Mouse (Mus musculus) lung, postnatal 0 days (tissue): ENCODE measurements around the gene Nsun4. TPM values are rescaled to one million over a fixed set of nuclear protein-coding genes. Genes with fewer than 3 reads are reported as not detected.
A peak's percentile ranks its signal among the peaks of the same experiment; 100 is the strongest.

ENCODE experiments used
- ATAC-seq: fragments of 200-750 bp; cut with Nextera tagmentation; 2 replicates; pipeline ENCODE4 v1.8.0; 2017; ENCODE audit warnings: moderate library complexity
- DNase-seq: peaks from one replicate; pipeline ENCODE4 v3.0.0-alpha.2; 2016; ENCODE audit warnings: low spot score
- H3K27ac ChIP-seq: fragments of 300-500 bp; sonication (generic); 2 replicates; pipeline ENCODE4 v1.5.1; 2014; ENCODE audit warnings: antibody characterized with exemption, mild to moderate bottlenecking, low read length, mixed read lengths
- H3K27me3 ChIP-seq: fragments of 300-500 bp; sonication (generic); replicated peaks from 2 replicates; pipeline ENCODE4 v1.6.1; 2014; ENCODE audit warnings: low read length, mixed read lengths; ENCODE audit not compliant: insufficient read depth
- H3K36me3 ChIP-seq: fragments of 300-500 bp; sonication (generic); 2 replicates; pipeline ENCODE4 v1.6.1; 2014; ENCODE audit warnings: low read length, mixed read lengths; ENCODE audit not compliant: insufficient read depth
- H3K4me1 ChIP-seq: fragments of 300-500 bp; sonication (generic); 2 replicates; pipeline ENCODE4 v1.6.1; 2014; ENCODE audit warnings: antibody characterized with exemption, low read depth, low read length, mixed read lengths; ENCODE audit not compliant: insufficient read depth
- H3K4me2 ChIP-seq: fragments of 300-500 bp; sonication (generic); replicated peaks from 2 replicates; pipeline ENCODE4 v1.6.1; 2014; ENCODE audit warnings: low read depth, mild to moderate bottlenecking, low read length, moderate library complexity, mixed read lengths
- H3K4me3 ChIP-seq: fragments of 300-500 bp; sonication (generic); 2 replicates; pipeline ENCODE4 v1.5.1; 2014; ENCODE audit warnings: low read depth, low read length
- H3K9ac ChIP-seq: fragments of 300-500 bp; sonication (generic); replicated peaks from 2 replicates; pipeline ENCODE4 v1.6.1; 2014; ENCODE audit warnings: low read depth, mild to moderate bottlenecking
- H3K9me3 ChIP-seq: fragments of 300-500 bp; sonication (generic); 2 replicates; pipeline ENCODE4 v1.6.1; 2016; ENCODE audit warnings: low read length, mixed read lengths
- CTCF ChIP-seq: IDR thresholded peaks from 2 replicates; pipeline ENCODE4 v1.5.1; 2016; ENCODE audit warnings: antibody characterized with exemption, mild to moderate bottlenecking
- EP300 ChIP-seq: IDR thresholded peaks from 2 replicates; pipeline ENCODE4 v1.6.1; 2016; ENCODE audit warnings: antibody characterized with exemption, mild to moderate bottlenecking, control low read depth
- WGBS: fragments of 180-500 bp; shearing (Covaris S2); extraction: QIAGEN DNeasy Blood & Tissue Kit; methylation state at CpG from one replicate; pipeline ENCODE4 v1.1.7; 2014; 5-methylcytosine and 5-hydroxymethylcytosine counted together
- polyA plus RNA-seq: library from polyadenylated mRNA; unstranded; fragments of >200 nt; fragmentation: Nextera tagmentation; extraction: Ambion mirVana; gene quantifications from 2 replicates; pipeline ENCODE4 v1.2.1, GENCODE M21; 2015

Gene Nsun4
- polyA plus RNA-seq, 1 experiment from 2014 or later, result 37.9 TPM

DNA sequence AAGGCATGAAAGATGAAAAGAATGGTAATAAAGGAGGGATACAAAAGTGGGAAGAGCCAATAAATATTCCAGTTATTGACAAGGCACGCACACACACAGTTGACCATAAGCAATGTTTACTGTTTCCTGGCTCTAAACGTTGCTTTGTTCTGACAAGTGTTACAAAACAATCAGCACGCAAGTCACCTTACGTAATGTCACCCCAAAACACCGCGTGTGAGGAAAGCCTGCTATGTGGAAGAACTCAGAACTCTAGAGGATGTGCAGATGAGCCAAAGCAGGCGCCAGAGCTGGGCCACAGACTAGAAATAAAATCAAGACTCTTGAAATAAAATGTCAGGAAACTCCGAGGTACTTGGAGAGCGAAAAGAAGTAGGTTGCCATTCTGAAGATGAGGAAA lies 20.8 kb downstream of the Nsun4 start:
- TF ChIP-seq EP300, result no peak
- TF ChIP-seq CTCF, result no peak
- no peak for DNase-seq
- H3K4me3 ChIP-seq, result no peak overlapping the region
- H3K9me3 ChIP-seq, result no peaks in the 10 kb centered on the region
- 82% methylated on average over 9 of the region's 9 CpGs for WGBS
- H3K4me1 ChIP-seq, result no peaks in the 10 kb centered on the region
- no peak overlapping the region for H3K4me2 ChIP-seq
- no peak for ATAC-seq
- no peaks in the 10 kb centered on the region for H3K27me3 ChIP-seq
- no peak overlapping the region for H3K27ac ChIP-seq
- no peak overlapping the region for H3K9ac ChIP-seq
- H3K36me3 ChIP-seq, result peaks cover 20% of the 10 kb centered on the region; the same call in 1 of the 2 replicates

DNA sequence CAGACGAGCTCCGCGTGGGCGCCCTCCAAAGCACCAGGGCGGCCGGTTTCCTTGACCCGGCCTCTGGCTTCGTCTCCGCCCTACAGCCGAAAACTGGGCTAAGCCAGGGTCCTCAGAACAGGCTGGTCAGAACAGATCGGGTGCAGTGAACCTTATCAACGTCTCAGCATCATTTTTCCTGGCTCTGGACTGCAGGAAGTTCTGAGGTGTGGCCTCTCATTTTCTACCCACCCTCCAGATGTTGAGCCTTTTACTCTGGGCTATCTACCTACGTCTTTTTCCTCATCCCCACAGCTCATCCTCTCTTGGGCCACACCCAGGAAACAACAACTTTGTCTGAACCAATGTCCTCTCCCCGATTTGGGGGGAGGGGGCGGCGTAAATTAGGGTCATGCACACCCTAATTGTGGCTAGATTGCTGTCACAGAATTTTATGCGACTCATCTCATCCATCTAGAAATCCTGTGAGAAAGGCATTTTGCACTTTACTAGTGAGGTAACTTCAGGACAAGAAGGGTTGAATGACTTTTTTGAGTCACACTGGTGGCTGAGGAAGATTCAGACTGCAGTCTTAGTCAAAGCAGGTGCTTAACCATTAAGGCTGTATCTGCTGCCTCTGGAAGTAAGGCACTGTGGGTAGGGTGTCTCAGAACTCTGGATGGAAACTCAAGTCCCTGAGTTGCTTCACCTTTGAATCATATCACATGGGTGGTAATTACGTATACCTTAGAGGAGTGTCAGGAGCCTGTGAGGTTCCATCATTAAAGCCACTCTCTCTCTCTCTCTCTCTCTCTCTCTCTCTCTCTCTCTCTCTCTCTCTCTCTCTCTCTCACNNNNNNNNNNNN lies 35.6 kb downstream of the Nsun4 start, which contains the start of gene Faah:
Faah (minus strand) TSS at position 25 of the 845 bp plus-strand sequence.
- H3K9me3 ChIP-seq, result no peaks in the 10 kb centered on the region
- peak within 1 kb of the TSS; percentile 46 for H3K9ac ChIP-seq
- no peaks in the 10 kb centered on the region; the same call in 1 of the 2 replicates for H3K4me1 ChIP-seq
- 8% methylated on average over 18 of the region's 18 CpGs for WGBS
- H3K27me3 ChIP-seq, result peaks cover 6% of the 10 kb centered on the region; the same call in 1 of the 2 replicates
- H3K4me3 ChIP-seq, result peak within 1 kb of the TSS; percentile 57
- H3K4me2 ChIP-seq, result peak within 1 kb of the TSS; percentile 92
- no peak for TF ChIP-seq CTCF
- TF ChIP-seq EP300, result no peak
- ATAC-seq (no peak; the same call in 1 of the 2 replicates), DNase-seq (peak; percentile 8)
- no peak within 1 kb of the TSS for H3K27ac ChIP-seq
- H3K36me3 ChIP-seq, result no peaks in the 10 kb centered on the region

DNA sequence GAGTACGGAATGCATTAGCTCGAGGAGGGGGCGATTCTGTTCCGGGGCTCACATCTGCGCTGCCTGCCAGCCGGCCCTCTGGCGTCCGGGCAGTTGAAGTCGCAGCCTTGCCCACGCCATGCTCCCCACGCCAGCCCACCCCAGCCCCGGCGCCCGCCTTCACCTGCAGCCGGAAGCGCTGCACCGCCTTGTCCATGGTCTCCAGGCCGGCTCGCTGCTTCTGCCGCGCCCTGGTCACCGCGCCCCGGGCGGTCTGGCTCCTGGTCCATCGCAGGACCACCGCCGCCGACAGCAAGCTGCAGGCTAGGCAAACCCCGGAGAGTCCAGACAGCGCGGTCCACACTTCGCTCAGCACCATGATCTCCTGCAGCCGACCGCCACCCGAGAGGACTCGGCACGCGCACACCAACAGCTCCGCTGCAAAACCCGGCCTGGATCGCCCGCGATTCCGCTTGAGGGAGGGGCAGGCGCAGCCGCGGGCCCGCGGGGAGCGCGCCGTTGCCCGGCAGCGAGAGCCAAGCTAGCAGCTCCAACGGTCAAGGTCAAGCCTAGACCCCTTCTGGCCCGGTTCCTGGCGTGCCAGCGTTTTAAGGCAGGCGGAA lies 36.3 kb downstream of the Nsun4 start:
- Histone ChIP-seq H3K36me3 (no peaks in the 10 kb centered on the region), H3K4me1 (no peaks in the 10 kb centered on the region; the same call in 1 of the 2 replicates), H3K9ac (peak overlapping the region; percentile 46), H3K4me2 (peak overlapping the region; percentile 92), H3K27ac (no peak overlapping the region), H3K4me3 (peak overlapping the region; percentile 57), H3K27me3 (peaks cover 6% of the 10 kb centered on the region; the same call in 1 of the 2 replicates), H3K9me3 (no peaks in the 10 kb centered on the region)
- ATAC-seq, result peak; percentile 91
- DNase-seq, result peak; percentile 77
- WGBS, result under 1% methylated on average over 50 of the region's 60 CpGs
- peak; percentile 16; the same call in 1 of the 2 replicates for TF ChIP-seq CTCF
- TF ChIP-seq EP300, result no peak

DNA sequence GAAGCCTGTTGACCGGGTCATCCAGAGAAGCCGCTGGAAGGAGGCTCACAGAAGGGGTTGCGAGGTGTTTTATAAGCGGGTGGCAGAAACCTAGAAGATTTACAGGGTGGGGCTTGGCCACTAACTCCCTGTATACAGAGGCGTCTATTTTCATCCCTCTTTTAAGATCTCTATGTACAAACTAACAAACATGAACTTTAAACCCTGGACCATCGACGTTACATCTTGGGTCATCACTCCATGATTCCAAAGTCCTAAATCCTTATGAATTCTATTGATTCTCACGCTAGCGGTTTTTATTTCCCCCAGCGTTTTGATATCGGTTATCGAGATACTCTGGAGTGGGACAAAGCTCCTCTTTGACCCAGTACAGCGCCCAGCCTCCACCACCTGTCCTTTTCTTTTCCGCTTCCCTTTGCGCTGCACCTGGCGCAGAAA lies 36.8 kb downstream of the Nsun4 start:
- no peaks in the 10 kb centered on the region for H3K9me3 ChIP-seq
- DNase-seq, result no peak
- 7% methylated on average over 16 of the region's 16 CpGs for WGBS
- no peaks in the 10 kb centered on the region for H3K36me3 ChIP-seq
- H3K4me1 ChIP-seq, result no peaks in the 10 kb centered on the region; the same call in 1 of the 2 replicates
- TF ChIP-seq EP300 (no peak), CTCF (no peak)
- H3K27ac ChIP-seq, result no peak overlapping the region
- H3K4me3 ChIP-seq, result peak overlapping the region; percentile 57
- peak overlapping the region; percentile 46 for H3K9ac ChIP-seq
- peak overlapping the region; percentile 92 for H3K4me2 ChIP-seq
- H3K27me3 ChIP-seq, result peaks cover 6% of the 10 kb centered on the region; the same call in 1 of the 2 replicates
- no peak for ATAC-seq

DNA sequence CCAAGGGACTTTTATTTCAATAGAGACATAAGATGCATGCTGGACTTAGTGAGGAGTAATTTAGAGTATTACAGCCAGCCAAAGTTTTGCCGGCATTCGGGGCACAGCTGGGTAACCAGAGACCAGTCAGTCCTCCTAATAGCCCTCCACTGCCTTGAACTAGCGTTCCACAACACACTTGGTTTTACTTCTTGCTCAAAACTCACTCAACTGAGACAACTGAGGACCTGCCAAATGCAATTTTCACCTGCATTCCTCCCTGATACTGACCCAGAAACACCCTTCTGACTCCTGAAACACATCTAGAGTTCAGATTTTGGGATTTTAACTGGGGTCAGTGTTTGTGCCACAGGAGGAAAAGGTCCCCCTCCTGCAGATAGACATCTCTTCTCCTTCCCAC lies 37.3 kb downstream of the Nsun4 start:
- TF ChIP-seq CTCF, result no peak
- no peak for TF ChIP-seq EP300
- Histone ChIP-seq H3K27me3 (peaks cover 6% of the 10 kb centered on the region; the same call in 1 of the 2 replicates), H3K4me2 (peak overlapping the region; percentile 92), H3K9ac (no peak overlapping the region), H3K4me3 (peak overlapping the region; percentile 57; the same call in 1 of the 2 replicates), H3K27ac (no peak overlapping the region), H3K36me3 (no peaks in the 10 kb centered on the region), H3K4me1 (no peaks in the 10 kb centered on the region; the same call in 1 of the 2 replicates), H3K9me3 (no peaks in the 10 kb centered on the region)
- no peak for DNase-seq
- WGBS, result 51% methylated on average over 3 of the region's 3 CpGs
- no peak for ATAC-seq

DNA sequence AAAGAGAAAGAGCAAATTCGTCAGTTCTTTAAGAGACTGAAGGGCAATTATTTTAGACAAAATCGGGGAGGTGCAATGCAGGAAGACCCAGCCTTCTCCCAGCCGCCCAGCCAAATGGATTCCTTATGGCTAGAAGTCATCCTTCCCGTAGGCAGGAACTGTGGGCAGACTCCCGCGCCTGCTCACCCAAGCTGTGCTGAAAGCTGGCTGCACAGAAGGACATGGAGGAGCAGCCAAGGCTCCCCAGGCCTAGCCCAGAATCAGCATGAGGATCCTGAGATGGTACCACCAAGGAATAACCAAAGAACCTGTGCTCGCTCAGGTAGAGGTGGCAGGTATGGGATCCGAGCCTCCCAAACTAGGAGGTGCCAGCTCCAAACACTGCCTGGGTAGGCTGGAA lies 37.7 kb downstream of the Nsun4 start:
- Histone ChIP-seq H3K27me3 (peaks cover 6% of the 10 kb centered on the region; the same call in 1 of the 2 replicates), H3K36me3 (no peaks in the 10 kb centered on the region), H3K9me3 (no peaks in the 10 kb centered on the region), H3K4me3 (0 out of 2 replicates have a peak overlapping the region, but pooled peaks have one; percentile 57), H3K9ac (no peak overlapping the region), H3K4me1 (no peaks in the 10 kb centered on the region; the same call in 1 of the 2 replicates), H3K4me2 (no peak overlapping the region), H3K27ac (no peak overlapping the region)
- DNase-seq (no peak), ATAC-seq (no peak)
- no peak for TF ChIP-seq CTCF
- TF ChIP-seq EP300, result no peak
- 67% methylated on average over 8 of the region's 8 CpGs for WGBS
